Mouse (Mus musculus): Measurements from ENCODE around the gene Stard9. TPM values are rescaled to one million over a fixed set of nuclear protein-coding genes. Genes with fewer than 3 reads are reported as not detected.

The Stard9 gene
- polyA plus RNA-seq, 1 experiment from 2014 or later = 8.6 TPM

- H3K27me3 ChIP-seq (replicated peaks; ENCODE audit: control insufficient read depth, insufficient read depth, low read length) = no peaks in the 10 kb centered on the region
- H3K9ac ChIP-seq (ENCODE audit: low read depth, low read length) = no peak overlapping the region
- peaks cover 23% of the 10 kb centered on the region for H3K36me3 ChIP-seq (ENCODE audit: control insufficient read depth, insufficient read depth, low read length)
- no peak overlapping the region for H3K4me2 ChIP-seq (ENCODE audit: low read depth, low read length)
- H3K4me1 ChIP-seq (ENCODE audit: control insufficient read depth, insufficient read depth, low read length) = no peaks in the 10 kb centered on the region
- no peaks in the 10 kb centered on the region for H3K9me3 ChIP-seq (ENCODE audit: control insufficient read depth, low read length)
- H3K27ac ChIP-seq (replicated peaks; ENCODE audit: low read depth, low read length) = no peak overlapping the region
- ATAC-seq (ENCODE audit: low read depth) (no peak), DNase-seq (ENCODE audit: low spot score) (no peak)
- H3K4me3 ChIP-seq (ENCODE audit: low read depth, low read length) = no peak overlapping the region
Measured at GRCm38 (mm10) chr2:120761922-120762321, 133.0 kb downstream of the Stard9 start.

- H3K36me3 ChIP-seq (ENCODE audit: control insufficient read depth, insufficient read depth, low read length) = peaks cover 29% of the 10 kb centered on the region
- H3K27me3 ChIP-seq (replicated peaks; ENCODE audit: control insufficient read depth, insufficient read depth, low read length) = no peaks in the 10 kb centered on the region
- WGBS = 86% methylated on average over 2 of the region's 2 CpGs
- H3K9ac ChIP-seq (ENCODE audit: low read depth, low read length) = no peak overlapping the region
- H3K27ac ChIP-seq (replicated peaks; ENCODE audit: low read depth, low read length) = no peak overlapping the region
- no peaks in the 10 kb centered on the region for H3K4me1 ChIP-seq (ENCODE audit: control insufficient read depth, insufficient read depth, low read length)
- H3K4me3 ChIP-seq (ENCODE audit: low read depth, low read length) = no peak overlapping the region
- H3K9me3 ChIP-seq (ENCODE audit: control insufficient read depth, low read length) = no peaks in the 10 kb centered on the region
- ATAC-seq (ENCODE audit: low read depth) (no peak), DNase-seq (ENCODE audit: low spot score) (no peak)
- no peak overlapping the region for H3K4me2 ChIP-seq (ENCODE audit: low read depth, low read length)
Measured at GRCm38 (mm10) chr2:120770265-120770935, 141.5 kb downstream of the Stard9 start.

Other genes starting within 250 kb of the Stard9 start
- 8.7 and 9.4 TPM in 2 replicates for gene Ganc, start 225.2 kb upstream of the Stard9 start, polyA plus RNA-seq (2014; fragmentation: Nextera tagmentation; extraction: Ambion mirVana)
- gene Tmem87a, start 225.0 kb upstream of the Stard9 start, polyA plus RNA-seq (2014; fragmentation: Nextera tagmentation; extraction: Ambion mirVana) = 9.7 and 11.1 TPM in 2 replicates
- gene Capn3, start 173.1 kb upstream of the Stard9 start, polyA plus RNA-seq (2014; fragmentation: Nextera tagmentation; extraction: Ambion mirVana) = 4.5 and 6.7 TPM in 2 replicates
- 65.4 and 70.5 TPM in 2 replicates for gene Zfp106, start 65.3 kb upstream of the Stard9 start, polyA plus RNA-seq (2014; fragmentation: Nextera tagmentation; extraction: Ambion mirVana)
- 47.8 and 51.2 TPM in 2 replicates for gene Snap23, start 61.5 kb upstream of the Stard9 start, polyA plus RNA-seq (2014; fragmentation: Nextera tagmentation; extraction: Ambion mirVana)
- gene Haus2, start 19.7 kb upstream of the Stard9 start, polyA plus RNA-seq (2014; fragmentation: Nextera tagmentation; extraction: Ambion mirVana) = 17.7 and 22.7 TPM in 2 replicates
- 16.7 and 19.9 TPM in 2 replicates for gene Lrrc57, start 19.6 kb upstream of the Stard9 start, polyA plus RNA-seq (2014; fragmentation: Nextera tagmentation; extraction: Ambion mirVana)
- gene Cdan1, start 221.0 kb downstream of the Stard9 start, polyA plus RNA-seq (2014; fragmentation: Nextera tagmentation; extraction: Ambion mirVana) = 9.3 and 10.6 TPM in 2 replicates
- gene Ttbk2, start 221.5 kb downstream of the Stard9 start, polyA plus RNA-seq (2014; fragmentation: Nextera tagmentation; extraction: Ambion mirVana) = 5.2 and 6.1 TPM in 2 replicates

Measured in embryonic facial prominence, embryonic 14.5 days (tissue).